Mouse (Mus musculus): ENCODE data around the gene Polr3gl. TPM values are rescaled to one million over a fixed set of nuclear protein-coding genes. Genes with fewer than 3 reads are reported as not detected.

Gene Polr3gl
- total RNA-seq, 2 experiments from 2014 or later, result 32.4 to 34.2 TPM

DNA sequence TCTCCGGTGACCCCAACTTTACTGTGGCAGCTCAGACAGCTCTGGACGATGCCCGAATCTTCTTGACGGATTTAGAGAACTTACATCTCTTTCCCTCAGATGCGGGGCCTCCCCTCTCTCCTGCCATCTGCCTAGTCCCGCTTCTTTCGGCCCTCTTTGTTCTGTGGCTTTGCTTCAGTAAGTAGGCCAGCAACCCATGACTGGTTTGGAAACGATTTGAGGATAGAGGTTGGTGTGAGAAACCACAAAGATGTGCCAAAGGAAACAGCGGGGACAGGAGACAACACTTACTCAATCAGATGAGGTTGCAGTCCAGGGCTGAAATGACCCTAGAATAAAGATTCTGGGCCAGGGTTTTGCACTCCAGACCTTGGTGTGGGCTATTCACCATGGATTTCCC lies 65.5 kb downstream of the Polr3gl start:
- no peak for DNase-seq (ENCODE audit: low spot score in 2 of 2)

Other genes with a start within 250 kb of the Polr3gl start
- not detected for gene BC107364, start 141.9 kb downstream of the Polr3gl start, total RNA-seq (2021)
- 100 to 1,000 TPM; 283 to 297 TPM for gene Hfe2, start 69.0 kb downstream of the Polr3gl start, total RNA-seq (2021)
- 100 to 1,000 TPM; 318 to 360 TPM for gene Txnip, start 36.2 kb downstream of the Polr3gl start, total RNA-seq (2021)
- gene Gm16253, start 17.2 kb downstream of the Polr3gl start, total RNA-seq (2021), result 1 to 10 TPM; 1.5 TPM
- 1 to 10 TPM; 1.9 TPM for gene Ankrd34a, start 2.5 kb upstream of the Polr3gl start, total RNA-seq (2021)
- gene Lix1l, start 7.0 kb upstream of the Polr3gl start, total RNA-seq (2021), result 10 to 100 TPM; 41.8 to 42.9 TPM
- 10 to 100 TPM; 67.3 to 77.2 TPM for gene Rbm8a, start 35.8 kb upstream of the Polr3gl start, total RNA-seq (2021)
- gene Pex11b, start 41.2 kb upstream of the Polr3gl start, total RNA-seq (2021), result 10 to 100 TPM; 28.8 to 30.8 TPM
- under 1 TPM; 0.31 to 0.61 TPM for gene Gm42957, start 41.3 kb upstream of the Polr3gl start, total RNA-seq (2021)
- 1 to 10 TPM; 5.6 to 6.8 TPM for gene Itga10, start 51.4 kb upstream of the Polr3gl start, total RNA-seq (2021)
- 1 to 10 TPM; 2.0 to 2.6 TPM for gene Ankrd35, start 76.0 kb upstream of the Polr3gl start, total RNA-seq (2021)
- gene Pias3, start 102.2 kb upstream of the Polr3gl start, total RNA-seq (2021), result 10 to 100 TPM; 30.7 to 33.3 TPM
- gene Nudt17, start 114.4 kb upstream of the Polr3gl start, total RNA-seq (2021), result 1 to 10 TPM; 1.3 to 1.7 TPM
- 10 to 100 TPM; 23.6 to 24.5 TPM for gene Polr3c, start 133.4 kb upstream of the Polr3gl start, total RNA-seq (2021)
- 10 to 100 TPM; 45.1 to 50.6 TPM for gene Rnf115, start 133.5 kb upstream of the Polr3gl start, total RNA-seq (2021)
- under 1 TPM in 1 of 2 experiments, not detected in 1; 0.21 TPM for gene Pdzk1, start 235.1 kb upstream of the Polr3gl start, total RNA-seq (2021)
- not detected for gene Cd160, start 235.2 kb upstream of the Polr3gl start, total RNA-seq (2021)

Measured in gastrocnemius, postnatal 4 days (tissue).